Mouse (Mus musculus) fibroblast of lung, adult 2 months (primary cell): Measurements from ENCODE around the gene Pfkm.

ENCODE experiments used
- DNase-seq: peaks from one replicate; pipeline ENCODE4 v3.0.0-alpha.2; 2011; ENCODE audit warnings: low read depth

Pfkm gene

GRCm38 (mm10) chr15:98170917-98171316 is 78.5 kb downstream of the Pfkm start:
- DNase-seq: no peak

DNA sequence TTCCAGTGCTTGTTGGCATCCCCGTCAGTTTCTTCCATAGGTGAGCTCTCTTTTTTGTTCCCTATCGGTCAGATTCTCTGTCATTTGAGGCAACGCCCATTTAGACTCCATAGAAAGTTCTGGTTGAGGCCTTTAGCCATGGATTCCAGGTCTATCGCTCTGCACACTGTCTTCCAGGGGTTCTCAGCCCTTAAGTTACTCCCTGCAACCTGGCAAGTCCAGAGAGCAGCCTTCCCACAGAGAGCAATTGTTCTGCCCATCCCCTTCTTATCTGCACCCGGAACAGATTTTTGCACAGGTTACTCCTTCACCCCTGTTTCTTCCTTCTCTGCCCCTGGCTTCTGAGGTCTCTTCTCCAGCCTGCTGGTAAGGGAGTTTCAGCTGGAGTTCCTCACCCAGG is 79.7 kb downstream of the Pfkm start:
- DNase-seq: no peak

- DNase-seq: no peak
These were observed 81.4 kb downstream of the Pfkm start for GRCm38 (mm10) chr15:98173821-98174220.

DNA sequence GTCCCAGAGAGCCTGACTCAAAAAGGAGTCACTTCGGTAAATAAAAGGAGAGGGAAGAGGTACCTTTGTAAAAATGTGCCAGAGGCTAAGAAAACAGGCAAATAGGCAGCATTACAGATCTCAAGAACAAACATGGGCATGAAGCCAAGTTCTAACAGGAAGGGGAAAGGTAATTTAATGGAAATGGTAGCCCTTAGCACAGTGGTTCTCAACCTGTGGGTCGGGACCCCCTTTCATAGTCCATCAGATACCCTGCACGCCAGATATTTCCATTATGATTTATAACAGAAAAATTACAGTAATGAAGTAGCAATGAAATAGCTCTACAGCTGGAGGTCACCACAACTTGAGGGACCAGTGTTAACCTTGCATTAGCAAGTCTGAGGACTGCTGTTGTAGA is 84.9 kb downstream of the Pfkm start:
- DNase-seq: no peak

- DNase-seq: no peak
These were observed 88.3 kb downstream of the Pfkm start for GRCm38 (mm10) chr15:98180567-98181131.

DNA sequence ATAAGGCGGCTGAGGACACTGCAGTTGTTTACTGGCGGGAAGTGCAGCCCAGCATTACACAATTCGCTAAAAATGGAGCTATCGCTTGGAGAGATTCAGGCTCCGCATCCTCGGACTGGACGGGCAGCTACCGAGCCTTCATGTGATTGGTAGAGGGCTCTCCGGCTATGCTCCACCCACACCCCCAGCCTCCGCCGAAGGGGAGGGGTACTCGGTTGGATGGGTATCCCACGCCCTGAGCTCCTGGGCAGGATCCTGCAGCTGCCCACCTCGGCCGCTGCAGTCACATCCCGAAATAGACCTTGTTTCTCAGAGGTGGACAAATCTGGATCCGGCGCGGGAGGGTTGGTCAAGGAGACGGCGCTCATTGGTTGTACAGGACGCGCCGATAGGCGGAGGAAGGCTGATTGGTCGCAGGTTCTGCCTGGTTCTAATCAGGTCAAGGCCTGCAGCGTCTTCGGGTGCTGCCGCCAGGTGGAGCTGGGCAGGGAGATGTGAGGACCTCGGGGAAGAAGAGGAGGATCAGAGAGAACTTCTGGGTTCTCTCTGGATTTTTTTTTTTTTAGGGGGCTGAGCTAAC is 88.8 kb downstream of the Pfkm start:
- peak; percentile 93 for DNase-seq
